Mouse (Mus musculus) layer of hippocampus, adult 11-12 months (tissue): ENCODE data around the gene Tmem41b.

ENCODE experiments used
- DNase-seq: peaks from one replicate; pipeline ENCODE4 v3.0.0; 2022; ENCODE audit warnings: low spot score

The Tmem41b gene

GRCm38 (mm10) chr7:109922889-109923288 is 63.8 kb downstream of the Tmem41b start:
- no peak for DNase-seq
